Mouse (Mus musculus): ENCODE measurements around the gene Gm45062. TPM values are rescaled to one million over a fixed set of nuclear protein-coding genes. Genes with fewer than 3 reads are reported as not detected.

The Gm45062 gene
- polyA plus RNA-seq (2012; rRNA removed; ENCODE audit: low replicate concordance) = not detected in 2 replicates

DNA sequence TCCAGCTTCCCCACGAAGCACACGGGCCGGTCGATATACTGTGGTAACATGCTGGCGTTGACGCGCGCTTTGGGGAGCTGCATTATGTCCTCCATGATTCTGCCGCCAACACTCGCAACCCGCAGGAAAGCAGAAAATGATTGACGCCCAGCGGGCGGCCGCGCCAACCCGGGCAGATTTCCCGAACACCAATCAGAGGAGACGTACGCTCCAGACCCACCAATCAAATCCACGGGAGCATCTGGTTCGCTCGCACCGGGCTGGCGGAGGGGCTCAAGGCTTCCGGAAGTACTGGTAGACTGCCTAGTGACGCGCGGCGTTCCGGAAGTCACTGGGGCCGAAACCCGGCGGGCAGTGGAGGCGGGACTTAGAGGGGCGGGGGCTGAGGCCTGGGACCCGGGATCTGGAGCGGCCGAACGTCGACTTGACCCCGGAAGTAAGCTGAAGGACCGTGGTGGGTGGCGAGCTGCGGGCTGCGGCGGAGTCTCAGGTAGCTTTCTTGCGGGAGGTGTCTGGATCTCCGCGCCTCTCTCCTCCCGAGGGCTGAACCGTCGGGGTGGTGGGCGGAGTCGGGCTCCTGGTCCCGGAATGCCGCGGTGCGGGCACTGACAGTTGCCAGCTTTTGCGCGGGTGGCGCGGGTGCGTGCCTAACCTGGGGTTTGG, at the start of gene Gm45062, which contains the start of the genes Rpa3 and Umad1:
TSS of gene Gm45062 (plus strand) at position 447 of the 663 bp plus-strand sequence.
TSS of gene Rpa3 (minus strand) at position 170 of the 663 bp plus-strand sequence.
TSS of gene Umad1 (plus strand) at position 285 of the 663 bp plus-strand sequence.

DNA sequence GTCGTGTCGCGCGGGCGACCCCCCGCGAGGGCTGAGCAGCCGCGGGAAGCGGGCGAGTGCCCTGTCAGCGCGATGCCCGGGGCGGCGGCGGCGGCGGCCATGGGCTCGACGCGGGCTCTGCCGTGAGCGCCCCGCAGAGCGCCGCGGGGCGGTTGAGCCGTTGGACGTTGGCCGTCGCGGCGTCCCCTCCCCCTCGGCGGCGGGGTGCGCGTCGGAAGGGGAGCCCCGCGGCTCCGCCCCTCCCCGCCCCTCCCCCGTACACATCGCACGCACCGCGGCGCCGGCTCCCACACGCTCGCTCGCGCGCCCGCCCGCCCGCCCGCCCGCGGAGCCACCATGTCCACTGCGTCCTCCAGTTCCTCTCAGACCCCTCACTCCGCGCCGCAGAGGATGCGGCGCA, 250.3 kb downstream of the Gm45062 start, which contains the start of gene Glcci1:
TSS of gene Glcci1 (plus strand) at position 50 of the 400 bp plus-strand sequence.

Other genes with a start within 250 kb of the Gm45062 start
- 0.13 TPM in 1 of 2 replicates, not detected in the other for gene Col28a1, start 66.8 kb upstream of the Gm45062 start, polyA plus RNA-seq (2012; rRNA removed; ENCODE audit: low replicate concordance)
- gene Mios, start 50.2 kb upstream of the Gm45062 start, polyA plus RNA-seq (2012; rRNA removed; ENCODE audit: low replicate concordance) = 0.45 and 0.90 TPM in 2 replicates
- gene Rpa3, start 277 bp upstream of the Gm45062 start, polyA plus RNA-seq (2012; rRNA removed; ENCODE audit: low replicate concordance) = 0.19 and 0.53 TPM in 2 replicates
- 9.5 and 11.9 TPM in 2 replicates for gene Umad1, start 162 bp upstream of the Gm45062 start, polyA plus RNA-seq (2012; rRNA removed; ENCODE audit: low replicate concordance)